In genomic region chr17:25880913-25881641, GRCm38 (mm10) we compare ENCODE assay signal across 9 mouse cellular contexts. TPM values are rescaled to one million over a fixed set of nuclear protein-coding genes. Genes with fewer than 3 reads are reported as not detected.
DNase-seq lines count a peak whose midpoint lies in the region; ATAC-seq lines count a peak whose summit lies in the region.
"Had no signal": no experiment of that assay in that cellular context is flagged by ENCODE, and none has a peak within 500 bp of the region (broad histone marks: within the 10 kb centered on the region; RNA-seq: fewer than 3 reads in every experiment).

No protein-coding gene starts in this region.

- no peak overlapping the region for H3K9ac ChIP-seq in hindbrain, embryonic 16.5 days (ENCODE audit: low read depth, low read length)

- DNase-seq in hindbrain, embryonic 10.5 days (ENCODE audit: low spot score) = peak; percentile 88
- peak; percentile 86 for DNase-seq in embryo, embryonic 11 days
- DNase-seq in kidney, postnatal 36 days = peak; percentile 48 to 65
- DNase-seq in neural tube, embryonic 10.5 days (ENCODE audit: extremely low spot score, low spot score) = peak; percentile 76
- no peak for DNase-seq in right cerebral cortex, postnatal 4 days
- DNase-seq in ovary, postnatal 10 days (ENCODE audit: low spot score) = no peak

- H3K27me3 ChIP-seq in hindbrain, embryonic 10.5 days (ENCODE audit: insufficient read depth, poor library complexity, severe bottlenecking) = no peaks in the 10 kb centered on the region; the same call in 1 of the 2 replicates
- H3K27me3 ChIP-seq in hindbrain, embryonic 16.5 days (replicated peaks; ENCODE audit: control insufficient read depth, insufficient read depth, low read length) = no peaks in the 10 kb centered on the region

- peak overlapping the region; percentile 29 for H3K4me3 ChIP-seq in hindbrain, embryonic 10.5 days
- no peak overlapping the region for H3K4me3 ChIP-seq in hindbrain, embryonic 16.5 days (ENCODE audit: low read length)

- no peak for ATAC-seq in hindbrain, embryonic 16.5 days
- no peak for ATAC-seq in monocyte, adult 5-6 weeks (replicated peaks; ENCODE audit: insufficient number of reproducible peaks, low FRiP score, low TSS enrichment, poor library complexity, severe bottlenecking)

- peaks cover 95% of the 10 kb centered on the region for H3K4me1 ChIP-seq in hindbrain, embryonic 10.5 days (replicated peaks)
- peaks cover 17% of the 10 kb centered on the region for H3K4me1 ChIP-seq in hindbrain, embryonic 16.5 days (ENCODE audit: control insufficient read depth, insufficient read depth, low read depth, low read length)

- no peaks in the 10 kb centered on the region for H3K9me3 ChIP-seq in hindbrain, embryonic 10.5 days
- no peaks in the 10 kb centered on the region for H3K9me3 ChIP-seq in hindbrain, embryonic 16.5 days (ENCODE audit: control insufficient read depth, low read length)
- H3K9me3 ChIP-seq: G1E had no signal

- H3K36me3 ChIP-seq in hindbrain, embryonic 10.5 days = peaks cover 68% of the 10 kb centered on the region
- peaks cover 25% of the 10 kb centered on the region for H3K36me3 ChIP-seq in hindbrain, embryonic 16.5 days (ENCODE audit: control insufficient read depth, insufficient read depth, low read length)

- H3K4me2 ChIP-seq in hindbrain, embryonic 16.5 days (ENCODE audit: low read length) = no peak overlapping the region

- H3K27ac ChIP-seq in hindbrain, embryonic 10.5 days = peak overlapping the region; percentile 93
- H3K27ac ChIP-seq in hindbrain, embryonic 16.5 days (ENCODE audit: low read depth, low read length) = no peak overlapping the region

- WGBS in hindbrain, embryonic 10.5 days = 4% methylated on average over 5 of the region's 5 CpGs
- 11% methylated on average over 5 of the region's 5 CpGs for WGBS in hindbrain, embryonic 16.5 days

RNA-seq across cellular contexts. Expression of gene Wfikkn1, which starts 0.4 kb away (rescaled TPM):
- 5.8 and 26.3 TPM in 2 replicates for polyA plus RNA-seq in hindbrain, embryonic 10.5 days (2016; fragmentation: Nextera tagmentation; extraction: Ambion mirVana)
- 0.34 and 0.51 TPM in 2 replicates for polyA plus RNA-seq in hindbrain, embryonic 16.5 days (2015; fragmentation: Nextera tagmentation; extraction: Ambion mirVana)
- 1.0 to 2.1 TPM (median 1.4 TPM) in 3 replicates for total RNA-seq in monocyte, adult 5-6 weeks (2017)

RNA-seq across cellular contexts. Expression of gene Mettl26, which starts 6.2 kb away (rescaled TPM):
- 69.9 and 73.9 TPM in 2 replicates for polyA plus RNA-seq in hindbrain, embryonic 10.5 days (2016; fragmentation: Nextera tagmentation; extraction: Ambion mirVana)
- polyA plus RNA-seq in hindbrain, embryonic 16.5 days (2015; fragmentation: Nextera tagmentation; extraction: Ambion mirVana) = 63.4 and 67.5 TPM in 2 replicates
- 1.3 to 10.0 TPM (median 7.0 TPM) in 3 replicates for total RNA-seq in monocyte, adult 5-6 weeks (2017)

RNA-seq across cellular contexts. Expression of gene Mcrip2, which starts 12.5 kb away (rescaled TPM):
- polyA plus RNA-seq in hindbrain, embryonic 10.5 days (2016; fragmentation: Nextera tagmentation; extraction: Ambion mirVana) = 10.6 and 14.7 TPM in 2 replicates
- polyA plus RNA-seq in hindbrain, embryonic 16.5 days (2015; fragmentation: Nextera tagmentation; extraction: Ambion mirVana) = 34.1 and 38.9 TPM in 2 replicates
- total RNA-seq in monocyte, adult 5-6 weeks (2017) = 1.1 to 5.7 TPM (median 1.6 TPM) in 3 replicates

RNA-seq across cellular contexts. Expression of gene Wdr90, which starts 19.8 kb away (rescaled TPM):
- polyA plus RNA-seq in hindbrain, embryonic 10.5 days (2016; fragmentation: Nextera tagmentation; extraction: Ambion mirVana) = 46.0 and 54.4 TPM in 2 replicates
- polyA plus RNA-seq in hindbrain, embryonic 16.5 days (2015; fragmentation: Nextera tagmentation; extraction: Ambion mirVana) = 13.1 and 16.2 TPM in 2 replicates
- 2.9 to 7.7 TPM (median 3.4 TPM) in 3 replicates for total RNA-seq in monocyte, adult 5-6 weeks (2017)

RNA-seq across cellular contexts. Expression of gene Rhot2, which starts 36.4 kb away (rescaled TPM):
- 18.8 and 28.5 TPM in 2 replicates for polyA plus RNA-seq in hindbrain, embryonic 10.5 days (2016; fragmentation: Nextera tagmentation; extraction: Ambion mirVana)
- polyA plus RNA-seq in hindbrain, embryonic 16.5 days (2015; fragmentation: Nextera tagmentation; extraction: Ambion mirVana) = 16.9 and 20.3 TPM in 2 replicates
- total RNA-seq in monocyte, adult 5-6 weeks (2017) = 17.6 to 38.7 TPM (median 34.3 TPM) in 3 replicates

Comparison
In these comparisons a context has a peak if more than half of its experiments do, and no peak if none do; other contexts are left out.
1. DNase-seq: peak in hindbrain, embryonic 10.5 days (single experiment), embryo, embryonic 11 days (single experiment), kidney, postnatal 36 days (2 of 2) and neural tube, embryonic 10.5 days (single experiment); none in right cerebral cortex, postnatal 4 days (single experiment) and ovary, postnatal 10 days (single experiment).